Mouse (Mus musculus) hematopoietic stem cell, adult 5-6 weeks (primary cell): ENCODE data around the gene Slco2b1. TPM values are rescaled to one million over a fixed set of nuclear protein-coding genes. Genes with fewer than 3 reads are reported as not detected.
A peak's percentile ranks its signal among the peaks of the same experiment; 100 is the strongest.
"Not testable (repeated sequence)": the region's sequence is repeated elsewhere in the genome, so short reads cannot be mapped to it uniquely, and the experiment has no call there.

Experiments used
- ATAC-seq, 2 experiments: fragments of 125-278 bp in 1 of 2; replicated peaks in 1 of 2; 2 replicates each; pipeline ENCODE4 v1.8.0; 2016 to 2017; ENCODE audit warnings: inconsistent platforms in 2 of 2, mild to moderate bottlenecking in 2 of 2, moderate number of reproducible peaks in 2 of 2, low read depth in 1 of 2, moderate TSS enrichment in 1 of 2; ENCODE audit not compliant: low FRiP score in 2 of 2, poor library complexity in 2 of 2, severe bottlenecking in 2 of 2, insufficient read depth in 1 of 2, low TSS enrichment in 1 of 2
- total RNA-seq: library from RNA; stranded (forward); fragments of 172-1452, 232-1000 nt; gene quantifications from 2 replicates; pipeline ENCODE4 v1.2.3, GENCODE M21; 2017

Gene Slco2b1
- total RNA-seq, 1 experiment from 2014 or later, result 2.6 TPM

DNA sequence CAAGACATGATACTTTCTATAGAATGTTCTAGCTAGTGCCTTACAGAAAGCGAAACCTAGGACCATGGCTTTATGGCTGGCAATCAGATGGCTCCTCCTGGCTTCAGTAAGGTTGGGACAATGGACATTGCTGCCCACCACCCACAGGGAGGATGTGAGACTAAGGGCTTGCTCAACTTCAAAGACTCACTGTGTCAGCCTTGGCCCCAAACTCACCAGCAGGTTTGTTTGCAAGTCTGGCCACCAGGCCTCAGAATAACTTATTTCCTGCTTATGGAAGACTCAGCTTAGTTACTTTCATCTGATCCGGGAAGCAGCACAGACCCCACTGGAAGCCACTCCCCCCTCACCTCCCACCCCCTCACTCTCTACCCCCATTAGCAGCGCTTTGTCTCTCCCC, 12.0 kb downstream of the Slco2b1 start:
- no peak for ATAC-seq

DNA sequence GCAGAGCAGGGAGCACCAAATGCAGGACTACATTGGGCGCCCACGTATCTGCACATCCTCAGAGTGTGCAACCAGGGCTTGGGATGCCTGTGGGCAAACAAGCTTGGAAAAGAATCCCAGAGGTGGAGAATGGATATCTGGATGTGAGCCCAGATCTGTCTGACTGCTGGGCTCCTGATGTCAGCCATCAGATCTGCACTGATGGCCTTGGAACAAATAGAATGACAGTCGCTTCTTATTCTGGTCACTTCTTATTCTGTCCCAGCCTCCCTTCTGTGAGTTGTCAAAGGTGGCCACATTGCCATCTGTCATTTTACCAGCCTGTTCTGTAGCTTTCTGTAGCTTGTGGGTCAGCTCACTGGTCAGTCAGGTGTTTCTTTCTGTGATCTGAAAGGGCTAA, 12.6 kb downstream of the Slco2b1 start:
- no peak for ATAC-seq

DNA sequence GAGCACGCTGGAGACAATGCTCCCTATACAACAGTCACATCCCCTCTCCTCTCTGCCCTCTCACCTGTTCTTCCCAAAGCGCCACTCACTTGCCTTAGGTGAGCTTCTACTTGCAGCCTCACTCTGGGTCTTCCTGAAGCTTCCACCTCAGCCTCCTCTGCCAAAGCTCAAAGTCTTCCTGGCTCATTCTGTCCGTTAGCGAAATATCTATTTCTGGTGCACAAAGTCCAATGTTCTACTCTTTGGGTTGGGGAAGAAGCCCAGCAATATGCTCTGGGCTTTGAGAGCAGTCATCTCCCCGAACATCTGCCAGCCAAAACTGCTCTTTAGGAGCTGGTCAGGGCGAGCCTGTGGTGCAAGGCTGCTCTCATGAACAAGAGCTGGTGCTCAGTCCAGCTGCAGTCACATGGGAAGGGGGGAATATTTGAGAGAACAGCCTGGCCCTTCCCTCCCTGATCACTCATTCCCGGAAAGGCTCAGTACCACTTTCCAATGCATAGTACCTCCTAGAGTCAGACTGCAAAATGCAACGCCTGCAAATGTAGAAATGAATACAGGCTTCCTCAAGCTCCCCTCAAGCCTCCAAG, 15.6 kb downstream of the Slco2b1 start:
- no peak for ATAC-seq

DNA sequence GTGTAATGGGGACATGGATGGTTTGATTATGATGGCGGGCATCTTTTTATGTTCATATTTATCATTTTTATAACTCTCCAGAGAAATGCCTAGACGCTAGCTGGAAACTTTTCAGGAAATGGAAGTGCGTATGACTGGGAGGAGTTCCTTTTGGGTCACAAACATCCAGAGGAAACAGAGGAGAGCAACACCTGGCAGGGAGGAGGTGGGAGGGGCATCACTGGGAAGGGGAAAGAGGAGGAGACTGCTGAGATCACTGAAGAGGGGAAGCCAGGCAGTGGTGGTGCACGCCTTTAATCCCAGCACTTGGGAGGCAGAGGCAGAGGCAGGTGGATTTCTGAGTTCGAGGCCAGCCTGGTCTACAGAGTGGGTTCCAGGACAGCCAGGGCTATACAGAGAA, 16.7 kb downstream of the Slco2b1 start:
- not testable (repeated sequence) for ATAC-seq

DNA sequence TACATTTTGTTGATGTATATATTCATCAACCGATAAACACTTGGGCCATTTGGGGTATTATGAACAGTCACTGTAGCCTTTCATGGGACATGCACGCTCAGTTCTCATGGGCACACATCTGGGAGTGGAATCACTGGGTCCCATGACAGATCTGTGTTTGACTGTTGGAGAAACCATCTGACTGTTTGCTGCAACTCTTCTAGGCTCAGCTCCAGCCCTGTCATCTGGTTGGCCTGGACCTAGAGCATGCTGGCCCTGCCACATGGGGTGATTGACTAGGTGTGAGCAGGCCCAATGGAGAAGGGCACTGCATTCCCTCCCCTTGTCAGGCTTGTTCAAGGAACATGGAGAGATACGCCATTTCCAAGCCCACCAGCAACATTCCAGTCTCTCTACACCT, 17.2 kb downstream of the Slco2b1 start:
- no peak for ATAC-seq

DNA sequence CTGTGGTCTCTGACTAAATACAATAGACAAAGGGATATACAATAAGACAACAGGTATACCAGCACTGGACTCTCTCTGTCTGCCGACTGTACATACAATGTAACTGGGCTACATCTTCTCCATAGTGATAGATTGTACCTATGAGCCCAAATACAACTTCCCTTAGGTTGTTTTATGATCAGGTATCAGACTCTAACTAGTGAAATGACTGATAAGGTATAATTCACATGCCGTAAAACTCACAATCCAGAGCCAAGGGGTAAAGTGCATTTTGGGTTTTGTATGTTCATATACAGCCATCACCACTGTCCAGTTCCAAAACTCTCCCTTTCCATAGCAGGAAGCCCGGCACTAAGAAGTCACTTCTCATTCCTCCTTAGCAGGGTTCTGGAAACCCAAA, 17.8 kb downstream of the Slco2b1 start:
- no peak for ATAC-seq

DNA sequence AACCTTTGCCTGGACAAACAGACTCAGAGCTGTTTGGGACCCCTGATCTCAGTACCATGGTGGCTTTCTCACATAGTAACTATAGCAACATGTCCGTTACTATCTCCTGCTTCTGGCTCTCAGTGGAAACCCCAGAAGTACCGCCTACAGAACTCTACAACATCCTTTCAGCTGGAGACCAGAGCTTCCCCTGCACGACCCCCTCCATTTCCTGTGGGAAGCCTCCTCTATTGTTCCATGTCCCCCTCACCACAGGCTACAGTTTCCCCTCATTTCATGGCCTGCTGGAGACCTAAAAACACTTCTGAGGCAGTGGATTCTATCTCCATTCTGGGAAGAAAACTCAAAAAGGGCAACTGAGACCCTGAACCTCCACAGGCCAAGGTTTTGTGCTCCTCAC, 18.7 kb downstream of the Slco2b1 start:
- ATAC-seq, result no peak

DNA sequence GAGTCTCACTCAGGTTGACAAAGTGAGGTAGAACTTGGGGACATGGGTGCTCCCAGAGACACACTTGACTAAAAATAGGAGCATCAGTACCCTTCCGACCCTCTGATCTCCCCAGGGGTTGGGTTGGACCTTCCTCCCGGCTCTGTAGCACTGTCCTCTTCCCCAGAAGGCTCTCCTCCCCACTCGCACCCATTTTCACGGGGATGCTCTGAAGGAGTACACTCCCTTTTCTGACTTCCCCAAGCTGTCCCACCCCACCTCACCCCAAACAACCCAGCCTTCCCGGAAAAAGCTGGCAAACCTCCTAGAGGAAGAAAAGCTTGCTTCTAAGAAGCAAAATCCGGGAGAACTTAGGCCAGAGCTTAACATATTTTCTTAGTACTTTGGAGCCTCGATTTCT, 20.3 kb downstream of the Slco2b1 start:
- ATAC-seq, result no peak

DNA sequence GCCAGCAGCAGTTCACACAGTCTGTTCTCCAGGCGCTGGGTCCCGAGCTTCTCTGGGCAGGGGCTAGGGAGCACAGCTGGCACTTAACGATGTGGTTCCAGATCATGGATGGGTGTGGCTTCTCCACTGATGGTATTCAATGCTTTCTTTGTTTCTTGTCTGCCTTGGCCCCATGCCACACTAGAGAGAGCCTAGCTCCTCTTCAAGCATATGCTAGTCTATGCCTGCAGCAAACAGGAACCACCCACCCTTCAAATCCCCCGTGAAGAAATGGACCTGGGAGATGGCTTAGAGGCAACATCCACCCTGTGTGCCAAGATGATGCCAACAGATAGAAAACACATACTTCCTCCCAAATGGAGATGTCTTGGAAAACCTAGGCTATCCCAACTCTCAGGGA, 27.1 kb downstream of the Slco2b1 start:
- no peak for ATAC-seq

DNA sequence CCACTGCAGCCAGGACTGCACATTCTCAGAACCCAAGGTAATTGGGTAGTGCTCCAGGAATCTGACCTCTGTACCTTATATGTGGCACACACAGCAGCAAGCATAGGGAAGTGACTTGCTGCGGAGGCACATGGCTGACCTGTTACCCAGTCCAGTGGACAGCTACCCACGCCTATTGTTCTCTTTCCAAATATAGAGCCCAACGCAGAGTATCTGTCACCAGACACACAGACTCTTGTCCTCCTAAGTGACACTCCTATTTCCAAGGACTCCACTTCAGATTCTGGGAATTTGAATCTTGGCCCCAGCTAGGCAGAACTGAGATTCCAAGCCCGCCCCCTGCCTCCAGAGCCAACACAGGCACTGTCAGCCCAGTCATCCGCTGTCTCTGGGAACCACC, 30.4 kb downstream of the Slco2b1 start:
- ATAC-seq, result no peak

DNA sequence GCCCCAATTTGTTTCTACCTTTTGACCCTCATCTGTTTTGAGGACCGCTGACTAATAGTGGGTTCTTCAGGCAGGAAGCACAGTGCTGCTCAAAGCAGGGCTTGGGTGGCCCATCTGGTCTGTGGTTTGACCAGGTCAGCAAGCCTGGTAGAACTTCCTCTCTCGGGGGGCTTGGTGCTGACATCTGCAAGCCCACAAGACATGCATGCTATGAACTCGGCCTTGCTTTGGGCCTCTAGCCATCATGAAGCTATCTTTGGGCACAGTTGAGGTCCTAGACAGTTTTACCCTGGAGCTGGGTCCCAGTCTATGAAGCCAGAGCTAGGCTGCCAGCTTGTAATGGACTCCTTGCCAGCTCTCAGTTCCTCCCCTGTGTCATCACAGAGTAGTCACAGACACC, 36.2 kb downstream of the Slco2b1 start:
- peak; percentile 79 to 80 for ATAC-seq

DNA sequence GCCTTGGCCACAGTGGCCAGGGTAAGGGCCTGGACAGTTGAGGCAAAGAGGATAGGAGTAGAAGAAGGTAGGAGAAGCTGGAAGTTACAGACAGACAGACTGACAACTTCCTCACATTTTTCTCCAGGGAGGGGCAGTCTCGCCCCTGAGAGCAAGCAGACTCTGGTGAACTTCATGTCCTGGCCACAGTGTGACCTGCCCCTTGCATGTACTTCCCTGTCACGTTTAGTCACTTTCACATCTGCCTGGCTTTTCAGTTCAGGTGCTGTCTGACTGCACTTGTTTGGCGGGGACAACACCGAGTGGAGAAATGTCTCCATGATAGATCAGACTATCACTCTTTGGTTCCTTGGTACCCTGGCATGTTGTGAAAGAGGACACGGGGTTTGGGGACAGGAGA, 36.9 kb downstream of the Slco2b1 start:
- peak; percentile 61; a peak in 2 of 4 replicates for ATAC-seq

DNA sequence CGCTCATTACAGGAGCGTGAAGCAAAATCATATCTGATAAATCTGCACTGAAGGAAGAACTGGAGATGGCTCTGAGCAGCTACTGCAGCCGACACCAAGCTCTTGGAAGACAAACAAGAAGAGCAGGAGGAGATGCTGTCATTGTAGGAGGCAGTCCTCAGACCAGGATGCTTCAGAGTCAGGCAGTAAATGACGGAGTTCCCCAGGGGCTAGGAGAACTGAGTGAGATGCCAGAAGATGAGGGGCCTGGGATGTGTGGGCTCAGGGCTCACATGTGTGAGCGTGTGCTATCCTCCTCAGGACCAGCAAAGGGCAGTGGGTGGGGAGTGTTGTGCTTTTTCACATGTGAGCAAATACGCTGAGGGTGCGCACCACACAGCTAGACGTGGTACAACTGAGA, 38.0 kb downstream of the Slco2b1 start:
- no peak for ATAC-seq

DNA sequence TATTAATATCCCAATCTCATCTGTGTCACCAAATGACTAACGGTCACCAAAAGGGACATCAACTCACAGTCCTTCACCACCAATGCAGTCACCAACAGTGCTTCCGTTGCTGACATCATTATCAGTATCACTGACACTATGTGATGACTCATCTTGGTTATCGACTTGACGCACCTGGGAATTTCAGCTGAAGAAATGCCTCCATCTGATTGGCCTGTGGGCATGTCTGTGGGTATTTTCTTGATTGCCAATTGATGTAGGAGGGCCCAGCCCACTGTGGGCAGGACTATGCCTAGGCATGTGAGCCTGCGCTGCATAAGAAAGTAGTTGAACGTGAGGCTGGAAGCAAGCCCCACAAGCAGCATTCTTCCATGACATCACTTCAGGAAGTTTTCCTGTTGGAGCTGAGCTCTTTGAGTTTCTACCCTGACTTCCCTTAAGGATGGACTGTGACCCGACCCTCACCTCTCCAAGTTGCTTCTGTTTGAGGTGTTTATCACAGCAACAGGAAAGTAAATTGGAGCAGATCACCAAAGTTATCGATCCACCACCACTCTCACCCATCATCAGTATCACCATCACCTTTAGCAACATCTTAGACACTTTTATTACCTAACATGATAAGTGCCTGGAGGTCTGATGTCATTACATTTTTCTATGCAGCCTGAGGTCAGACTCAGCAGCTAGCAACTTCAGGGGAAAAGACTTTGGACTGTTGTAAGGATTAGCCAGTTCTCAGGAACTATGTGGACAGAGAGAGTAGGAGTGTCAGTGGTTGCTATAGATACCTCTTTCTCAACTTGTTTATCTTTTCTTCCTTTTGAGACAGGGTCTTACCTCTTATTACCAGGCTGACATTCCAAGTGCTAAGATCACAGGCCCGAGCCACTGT, 39.4 kb downstream of the Slco2b1 start:
- ATAC-seq, result no peak

DNA sequence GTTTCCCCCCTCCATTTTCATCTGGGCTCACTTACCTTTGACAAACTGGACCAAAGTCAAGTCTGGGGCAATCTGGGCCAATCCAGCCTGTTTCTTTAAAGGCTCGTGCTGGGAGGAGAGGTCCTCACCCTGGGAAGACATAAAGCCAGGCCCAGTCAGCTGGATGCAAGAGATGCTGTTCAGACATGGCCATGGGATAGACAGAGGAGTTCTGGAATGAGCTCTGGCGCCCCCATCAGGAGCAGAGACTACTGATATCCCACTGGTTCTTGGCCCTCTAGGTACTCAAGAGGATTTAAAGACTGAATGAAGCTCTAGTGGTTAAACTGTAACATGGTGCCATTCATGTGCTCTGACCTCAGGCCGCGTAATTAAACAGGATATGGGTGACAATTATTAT, 40.2 kb downstream of the Slco2b1 start:
- no peak for ATAC-seq

DNA sequence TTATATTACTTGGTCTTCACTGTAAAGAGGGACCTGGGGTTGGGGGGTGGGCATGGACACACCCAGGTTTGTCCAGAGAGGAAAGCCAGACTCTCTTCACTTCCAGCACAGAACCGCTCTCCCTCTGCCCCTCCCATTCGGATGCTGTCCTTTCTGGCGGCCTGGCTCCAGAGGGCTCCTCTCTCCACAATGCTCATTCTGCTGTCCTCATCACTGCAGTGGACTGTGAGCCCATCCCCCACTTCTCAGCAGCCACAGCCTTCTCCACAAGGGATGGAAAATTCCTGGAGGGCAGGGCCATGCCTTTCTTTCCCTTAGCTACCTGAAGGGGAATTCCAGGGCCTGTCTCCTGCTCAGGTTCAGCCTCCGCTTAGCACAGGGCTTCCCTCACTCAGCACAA, 42.3 kb downstream of the Slco2b1 start:
- ATAC-seq, result no peak

DNA sequence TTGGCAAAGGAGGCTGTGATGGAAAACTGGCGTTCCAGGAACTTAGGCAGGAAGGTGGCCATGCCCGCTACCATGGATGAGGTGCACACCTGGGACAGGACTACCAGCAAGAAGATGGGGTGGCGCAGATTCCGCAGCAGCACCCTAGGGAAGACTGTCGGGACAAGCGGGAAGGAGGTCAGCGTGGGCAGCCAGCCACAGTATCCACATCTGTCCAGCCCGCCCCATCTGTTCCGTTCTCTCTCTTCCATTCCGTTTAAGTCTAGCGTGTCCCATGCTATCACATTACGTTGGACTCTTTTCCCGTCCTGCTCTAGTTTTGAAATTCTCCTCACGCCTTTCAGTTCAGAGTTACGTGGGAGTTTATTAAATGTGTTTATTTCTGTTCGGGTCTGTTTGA, 44.0 kb downstream of the Slco2b1 start:
- ATAC-seq, result no peak

DNA sequence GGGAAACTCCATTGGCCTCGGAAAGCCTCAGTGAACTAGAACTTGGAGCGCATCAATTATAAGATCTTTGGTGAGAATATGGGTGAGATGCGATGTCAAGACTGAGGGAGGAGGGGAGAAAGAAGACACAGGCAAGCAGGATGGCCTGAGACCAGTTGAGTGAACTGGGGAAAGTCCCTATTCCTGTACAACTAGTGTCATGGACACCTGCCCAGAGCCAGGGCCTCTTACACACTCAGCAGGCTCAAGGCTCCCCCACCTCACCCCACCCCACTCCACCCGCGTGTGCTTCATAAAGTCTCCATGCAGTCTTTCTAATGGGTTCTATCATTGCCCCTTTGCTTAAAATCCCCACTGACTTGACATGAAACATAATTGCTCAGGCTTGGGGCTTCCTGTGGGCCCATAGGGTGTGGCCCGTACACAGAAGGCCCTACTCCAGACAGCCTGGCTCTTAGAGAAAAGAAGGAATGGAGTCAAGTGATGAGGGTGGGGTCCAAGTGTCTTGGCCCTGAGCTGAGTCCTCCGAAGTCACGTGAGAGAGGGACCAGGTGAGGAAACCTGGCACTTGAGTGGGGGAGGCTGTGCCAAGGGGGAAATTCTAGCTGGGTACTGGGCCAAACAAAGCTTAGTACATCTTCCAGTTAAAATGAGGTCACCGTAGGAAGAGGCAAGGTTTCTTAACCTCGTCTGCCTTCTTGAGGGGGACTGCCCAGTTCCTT, 45.2 kb downstream of the Slco2b1 start:
- no peak for ATAC-seq
